Mouse (Mus musculus): ENCODE data around the gene Fam129a. TPM values are rescaled to one million over a fixed set of nuclear protein-coding genes. Genes with fewer than 3 reads are reported as not detected.

The Fam129a gene
- polyA plus RNA-seq, 1 experiment: not detected

GRCm38 (mm10) chr1:151752946-151753345 is 182.0 kb downstream of the Fam129a start:
- TF ChIP-seq CTCF (IDR thresholded peaks at IDR 0.05; ENCODE audit: insufficient read depth, low read depth, low read length) (no peak), POLR2A (IDR thresholded peaks at IDR 0.05; ENCODE audit: insufficient read depth, low read depth, low read length) (no peak)

DNA sequence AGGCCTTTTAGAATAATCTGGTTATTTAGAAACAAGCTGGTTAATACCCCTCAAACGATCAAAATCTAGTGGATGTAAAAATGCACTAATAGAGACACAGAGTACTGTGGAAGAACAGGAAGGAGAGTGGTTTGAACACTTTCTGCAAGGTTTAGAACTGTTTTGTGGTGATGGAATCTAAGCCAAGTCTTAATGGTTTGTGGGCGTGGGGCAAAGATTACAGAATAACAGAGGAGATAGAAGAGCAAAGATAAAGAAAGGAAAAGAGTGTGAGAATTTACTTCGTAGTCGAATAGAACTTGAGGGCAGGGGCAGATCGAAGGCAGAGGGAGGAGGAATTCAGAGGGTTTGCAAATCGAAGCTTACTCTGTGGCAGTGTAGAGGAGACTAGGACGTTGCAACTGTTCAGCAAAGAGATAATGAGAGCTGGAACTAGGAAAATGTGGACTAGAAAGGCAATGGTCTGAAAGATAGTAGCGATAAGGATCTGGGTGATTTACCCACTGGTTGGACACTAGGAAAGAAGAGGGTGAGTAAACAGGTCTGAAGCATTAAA is 182.5 kb downstream of the Fam129a start:
- no peak for TF ChIP-seq CTCF (IDR thresholded peaks at IDR 0.05; ENCODE audit: insufficient read depth, low read depth, low read length)
- no peak for TF ChIP-seq POLR2A (IDR thresholded peaks at IDR 0.05; ENCODE audit: insufficient read depth, low read depth, low read length)

More at GRCm38 (mm10) chr1:151752946-151753345, 182.0 kb downstream of the Fam129a start:
- no peak overlapping the region for H3K4me3 ChIP-seq (ENCODE audit: insufficient read depth, low read depth, low read length)
- no peak overlapping the region for H3K27ac ChIP-seq (ENCODE audit: insufficient read depth, low read depth, low read length)
- 80% methylated on average over 4 of the region's 4 CpGs for WGBS
- H3K4me1 ChIP-seq (ENCODE audit: control insufficient read depth, insufficient read depth, low read length): no peaks in the 10 kb centered on the region

DNA sequence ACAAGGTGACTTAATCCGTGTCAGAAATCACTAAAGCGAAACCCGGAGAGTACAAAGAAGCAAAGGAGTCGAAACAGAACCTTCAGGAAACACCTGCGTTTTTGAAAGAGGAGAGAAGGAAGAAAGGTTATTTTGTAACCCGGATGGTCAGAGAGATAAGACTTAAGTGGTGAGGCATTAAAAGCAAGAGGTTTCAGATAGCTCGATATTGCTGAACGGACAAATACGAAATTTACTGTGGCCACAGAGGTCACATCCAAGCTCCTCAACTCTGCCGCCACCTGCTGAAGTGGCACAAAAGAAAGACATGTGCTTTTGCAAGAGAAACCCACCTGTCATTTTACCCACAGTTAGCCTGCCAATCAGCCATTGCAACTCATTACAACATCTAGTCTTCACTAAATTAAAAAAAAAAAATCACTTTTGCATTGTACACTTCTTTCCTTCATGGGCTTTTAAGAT is 183.1 kb downstream of the Fam129a start:
- no peak overlapping the region for H3K27ac ChIP-seq (ENCODE audit: insufficient read depth, low read depth, low read length)
- H3K4me1 ChIP-seq (ENCODE audit: control insufficient read depth, insufficient read depth, low read length): no peaks in the 10 kb centered on the region
- 78% methylated on average over 10 of the region's 10 CpGs for WGBS
- no peak for TF ChIP-seq POLR2A (IDR thresholded peaks at IDR 0.05; ENCODE audit: insufficient read depth, low read depth, low read length)
- TF ChIP-seq CTCF (IDR thresholded peaks at IDR 0.05; ENCODE audit: insufficient read depth, low read depth, low read length): no peak
- H3K4me3 ChIP-seq (ENCODE audit: insufficient read depth, low read depth, low read length): no peak overlapping the region

More for the DNA sequence above, 182.5 kb downstream of the Fam129a start:
- Histone ChIP-seq H3K4me1 (ENCODE audit: control insufficient read depth, insufficient read depth, low read length) (no peaks in the 10 kb centered on the region), H3K4me3 (ENCODE audit: insufficient read depth, low read depth, low read length) (no peak overlapping the region), H3K27ac (ENCODE audit: insufficient read depth, low read depth, low read length) (no peak overlapping the region)
- 82% methylated on average over 8 of the region's 8 CpGs for WGBS

- TF ChIP-seq POLR2A (IDR thresholded peaks at IDR 0.05; ENCODE audit: insufficient read depth, low read depth, low read length) (peak; percentile 90), CTCF (IDR thresholded peaks at IDR 0.05; ENCODE audit: insufficient read depth, low read depth, low read length) (no peak)
- no peaks in the 10 kb centered on the region for H3K4me1 ChIP-seq (ENCODE audit: control insufficient read depth, insufficient read depth, low read length)
- peak within 1 kb of the TSS; percentile 80 for H3K4me3 ChIP-seq (ENCODE audit: insufficient read depth, low read depth, low read length)
- peak within 1 kb of the TSS; percentile 85 for H3K27ac ChIP-seq (ENCODE audit: insufficient read depth, low read depth, low read length)
- under 1% methylated on average over 64 of the region's 64 CpGs for WGBS
Observed at GRCm38 (mm10) chr1:151754881-151755659, 184.1 kb downstream of the Fam129a start, which contains the start of gene Edem3. TSS of gene Edem3 (plus strand) at chr1:151755371.

- H3K4me1 ChIP-seq (ENCODE audit: control insufficient read depth, insufficient read depth, low read length): no peaks in the 10 kb centered on the region
- WGBS: under 1% methylated on average over 36 of the region's 36 CpGs
- TF ChIP-seq POLR2A (IDR thresholded peaks at IDR 0.05; ENCODE audit: insufficient read depth, low read depth, low read length) (no peak), CTCF (IDR thresholded peaks at IDR 0.05; ENCODE audit: insufficient read depth, low read depth, low read length) (no peak; the same call in 1 of the 2 replicates)
- H3K4me3 ChIP-seq (ENCODE audit: insufficient read depth, low read depth, low read length): peak overlapping the region; percentile 80
- peak overlapping the region; percentile 72; the same call in 1 of the 2 replicates for H3K27ac ChIP-seq (ENCODE audit: insufficient read depth, low read depth, low read length)
Observed at GRCm38 (mm10) chr1:151755660-151756424, 184.9 kb downstream of the Fam129a start.

GRCm38 (mm10) chr1:151756425-151756728 is 185.4 kb downstream of the Fam129a start:
- TF ChIP-seq CTCF (IDR thresholded peaks at IDR 0.05; ENCODE audit: insufficient read depth, low read depth, low read length): no peak
- TF ChIP-seq POLR2A (IDR thresholded peaks at IDR 0.05; ENCODE audit: insufficient read depth, low read depth, low read length): no peak

GRCm38 (mm10) chr1:151758301-151758700 is 187.3 kb downstream of the Fam129a start:
- 91% methylated on average over 6 of the region's 6 CpGs for WGBS
- TF ChIP-seq CTCF (IDR thresholded peaks at IDR 0.05; ENCODE audit: insufficient read depth, low read depth, low read length) (no peak), POLR2A (IDR thresholded peaks at IDR 0.05; ENCODE audit: insufficient read depth, low read depth, low read length) (no peak)

More at GRCm38 (mm10) chr1:151756425-151756728, 185.4 kb downstream of the Fam129a start:
- peak overlapping the region; percentile 80 for H3K4me3 ChIP-seq (ENCODE audit: insufficient read depth, low read depth, low read length)
- H3K4me1 ChIP-seq (ENCODE audit: control insufficient read depth, insufficient read depth, low read length): no peaks in the 10 kb centered on the region
- WGBS: 5% methylated on average over 1 of the region's 1 CpGs
- H3K27ac ChIP-seq (ENCODE audit: insufficient read depth, low read depth, low read length): no peak overlapping the region

GRCm38 (mm10) chr1:151758991-151759390 is 188.0 kb downstream of the Fam129a start:
- WGBS: 79% methylated on average over 2 of the region's 2 CpGs
- TF ChIP-seq POLR2A (IDR thresholded peaks at IDR 0.05; ENCODE audit: insufficient read depth, low read depth, low read length): no peak
- no peaks in the 10 kb centered on the region for H3K4me1 ChIP-seq (ENCODE audit: control insufficient read depth, insufficient read depth, low read length)
- H3K27ac ChIP-seq (ENCODE audit: insufficient read depth, low read depth, low read length): no peak overlapping the region
- no peak overlapping the region for H3K4me3 ChIP-seq (ENCODE audit: insufficient read depth, low read depth, low read length)

More at GRCm38 (mm10) chr1:151758301-151758700, 187.3 kb downstream of the Fam129a start:
- no peaks in the 10 kb centered on the region for H3K4me1 ChIP-seq (ENCODE audit: control insufficient read depth, insufficient read depth, low read length)
- no peak overlapping the region for H3K27ac ChIP-seq (ENCODE audit: insufficient read depth, low read depth, low read length)
- no peak overlapping the region for H3K4me3 ChIP-seq (ENCODE audit: insufficient read depth, low read depth, low read length)

Data from olfactory bulb, adult 2 months (tissue).